Mouse (Mus musculus): ENCODE data around the gene Rmdn3.
A peak's percentile ranks its signal among the peaks of the same experiment; 100 is the strongest.

Gene Rmdn3

GRCm38 (mm10) chr2:119156681-119157572 lies at the start of gene Rmdn3:
TSS of gene Rmdn3 (minus strand) at chr2:119157034.
- DNase-seq = peak; percentile 97

GRCm38 (mm10) chr2:119203871-119204460 lies 47.1 kb upstream of the Rmdn3 start:
- peak; percentile 14 for DNase-seq

DNA sequence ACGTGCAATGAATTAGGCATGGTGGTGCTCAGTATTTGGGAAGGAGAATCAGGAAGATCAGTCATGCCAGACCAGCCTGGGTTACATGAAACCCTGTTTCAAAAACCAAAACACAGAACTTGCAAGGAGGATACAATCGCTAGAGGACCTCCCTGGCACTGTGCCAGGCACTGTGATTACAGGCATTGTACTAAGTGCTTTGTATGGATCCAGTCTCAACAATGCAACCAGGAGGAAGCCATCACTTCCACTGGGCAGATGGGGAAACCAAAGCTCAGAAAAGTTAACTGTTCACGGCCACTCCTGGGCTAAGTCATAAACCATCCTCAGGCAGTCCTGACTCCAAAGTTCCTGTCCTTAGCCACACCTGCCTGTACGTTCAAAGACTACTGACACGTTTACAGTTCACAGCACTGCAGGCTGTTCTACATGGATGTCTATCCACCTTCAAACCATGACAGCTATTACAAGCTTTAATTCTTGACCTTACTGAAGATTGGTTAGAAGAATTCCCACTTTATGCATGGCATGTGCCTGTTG lies 46.1 kb upstream of the Rmdn3 start:
- peak; percentile 59 for DNase-seq

DNA sequence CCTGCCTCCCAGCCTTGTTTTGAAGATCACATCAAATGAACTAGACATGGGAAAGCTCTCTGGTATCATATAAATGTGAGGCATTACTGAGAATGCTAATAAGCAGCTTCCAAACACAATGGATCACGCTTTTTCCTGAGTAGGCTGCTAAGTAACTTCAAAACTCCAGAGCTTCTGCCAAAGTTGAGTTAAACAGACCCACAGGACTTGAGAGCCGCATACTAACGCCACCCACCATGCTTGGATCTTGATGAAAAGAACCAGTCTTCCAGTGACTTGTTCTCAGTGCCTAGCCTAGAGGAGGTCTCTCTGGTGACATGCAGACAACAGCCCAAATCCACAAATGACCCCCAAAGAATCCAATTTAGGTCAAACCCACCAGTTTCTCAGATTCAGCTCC lies 42.1 kb upstream of the Rmdn3 start:
- no peak for DNase-seq

- DNase-seq = no peak
These were observed 41.2 kb upstream of the Rmdn3 start for GRCm38 (mm10) chr2:119198049-119198448.

DNA sequence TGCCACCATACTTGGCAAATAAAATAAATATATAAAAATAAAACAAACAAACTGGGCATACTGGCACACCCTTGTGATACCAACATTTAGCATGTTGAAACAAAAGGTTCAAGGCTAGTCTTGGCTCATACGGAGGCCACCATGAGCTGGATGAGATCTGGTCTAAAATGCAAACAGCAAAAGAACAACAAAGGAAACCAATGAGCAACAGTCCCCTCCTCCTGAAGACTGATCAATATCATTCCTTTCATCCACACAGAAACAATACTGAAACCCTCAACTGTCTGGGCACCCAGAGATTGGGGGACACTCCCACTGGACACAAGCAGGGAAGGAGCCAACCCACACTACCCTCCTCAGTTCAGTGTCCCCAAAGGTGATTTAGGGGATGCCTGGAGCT lies 40.7 kb upstream of the Rmdn3 start:
- DNase-seq = no peak

- DNase-seq = no peak
These were observed 39.7 kb upstream of the Rmdn3 start for GRCm38 (mm10) chr2:119196316-119197108.

GRCm38 (mm10) chr2:119194140-119194539 lies 37.3 kb upstream of the Rmdn3 start:
- no peak for DNase-seq

GRCm38 (mm10) chr2:119190969-119191368 lies 34.1 kb upstream of the Rmdn3 start:
- no peak for DNase-seq

DNA sequence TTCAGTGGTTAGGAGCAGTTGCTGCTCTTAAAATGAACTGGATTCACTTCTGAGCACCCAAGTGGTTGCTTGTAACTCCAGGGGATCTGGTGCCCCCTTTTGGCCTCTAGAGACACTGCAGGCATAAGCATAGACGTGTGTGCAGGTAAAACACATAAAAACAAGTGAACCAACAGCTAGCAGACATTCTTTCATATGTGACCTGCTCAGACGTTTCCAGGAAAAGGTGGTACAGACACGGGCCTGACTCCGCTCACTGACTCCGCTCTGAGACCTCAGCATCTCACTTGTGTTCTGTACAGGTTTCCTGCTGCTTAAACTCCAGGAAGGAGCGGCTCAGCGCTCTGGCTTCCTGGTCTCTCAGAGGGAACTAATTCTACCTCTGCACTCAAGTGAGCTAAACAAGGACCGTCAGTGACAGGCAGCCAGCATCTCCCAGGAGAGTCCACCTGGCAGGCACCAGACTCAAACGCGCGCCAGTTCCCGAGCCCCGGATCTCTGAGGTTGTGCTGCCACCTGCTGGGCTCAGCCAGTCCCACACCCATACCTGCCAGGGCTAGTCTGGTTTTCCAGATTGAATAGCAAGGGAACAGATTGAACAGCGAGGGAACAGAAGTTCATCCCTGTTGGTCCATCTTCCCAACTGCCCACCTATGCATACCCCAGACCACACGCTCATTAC lies 32.3 kb upstream of the Rmdn3 start:
- DNase-seq = peak; percentile 86

- no peak for DNase-seq
These were observed 26.1 kb upstream of the Rmdn3 start for GRCm38 (mm10) chr2:119182914-119183313.

GRCm38 (mm10) chr2:119177384-119177939 lies 20.6 kb upstream of the Rmdn3 start:
- DNase-seq = no peak

DNA sequence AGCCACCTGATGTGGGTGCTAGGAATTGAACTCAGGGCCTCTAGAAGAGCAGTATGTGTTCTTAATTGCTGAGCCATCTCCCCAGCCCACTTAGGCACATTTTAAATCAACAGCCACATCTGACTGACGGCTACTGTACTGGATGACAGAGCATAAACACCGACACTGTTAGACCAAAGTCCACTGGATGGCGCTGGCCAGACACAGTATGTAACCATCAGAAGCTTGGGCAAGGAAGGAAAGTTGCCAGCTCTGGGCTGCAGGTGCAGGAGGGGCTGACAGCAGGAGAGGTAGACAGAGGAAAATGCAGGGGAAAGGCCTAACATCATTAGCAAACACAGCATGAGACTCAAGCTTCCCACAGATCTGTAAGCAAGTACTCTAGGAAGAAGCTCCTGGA lies 19.9 kb upstream of the Rmdn3 start:
- peak; percentile 32 for DNase-seq

GRCm38 (mm10) chr2:119175614-119176013 lies 18.8 kb upstream of the Rmdn3 start:
- peak; percentile 47 for DNase-seq

DNA sequence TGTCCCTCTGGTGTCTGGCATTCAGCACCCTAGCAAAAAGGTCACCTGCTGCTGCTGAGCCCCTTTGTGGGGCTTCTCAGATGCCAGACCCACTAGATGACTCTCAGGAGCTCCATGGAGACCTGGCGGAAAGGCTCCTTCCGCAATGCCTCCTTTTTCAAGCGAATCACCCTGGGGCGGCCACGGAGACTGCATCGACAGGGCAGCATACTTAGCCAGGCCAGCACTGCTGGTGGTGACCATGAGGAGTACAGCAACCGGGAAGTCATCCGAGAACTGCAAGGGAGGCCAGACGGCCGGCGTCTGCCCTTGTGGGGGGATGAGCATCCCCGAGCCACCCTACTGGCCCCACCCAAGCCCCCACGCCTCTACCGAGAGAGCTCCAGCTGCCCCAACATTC lies 18.0 kb upstream of the Rmdn3 start:
- no peak for DNase-seq

- DNase-seq = no peak
These were observed 17.3 kb upstream of the Rmdn3 start, which contains the start of gene Gm14137 for GRCm38 (mm10) chr2:119173991-119174651. TSS of gene Gm14137 (plus strand) at chr2:119174509.

DNA sequence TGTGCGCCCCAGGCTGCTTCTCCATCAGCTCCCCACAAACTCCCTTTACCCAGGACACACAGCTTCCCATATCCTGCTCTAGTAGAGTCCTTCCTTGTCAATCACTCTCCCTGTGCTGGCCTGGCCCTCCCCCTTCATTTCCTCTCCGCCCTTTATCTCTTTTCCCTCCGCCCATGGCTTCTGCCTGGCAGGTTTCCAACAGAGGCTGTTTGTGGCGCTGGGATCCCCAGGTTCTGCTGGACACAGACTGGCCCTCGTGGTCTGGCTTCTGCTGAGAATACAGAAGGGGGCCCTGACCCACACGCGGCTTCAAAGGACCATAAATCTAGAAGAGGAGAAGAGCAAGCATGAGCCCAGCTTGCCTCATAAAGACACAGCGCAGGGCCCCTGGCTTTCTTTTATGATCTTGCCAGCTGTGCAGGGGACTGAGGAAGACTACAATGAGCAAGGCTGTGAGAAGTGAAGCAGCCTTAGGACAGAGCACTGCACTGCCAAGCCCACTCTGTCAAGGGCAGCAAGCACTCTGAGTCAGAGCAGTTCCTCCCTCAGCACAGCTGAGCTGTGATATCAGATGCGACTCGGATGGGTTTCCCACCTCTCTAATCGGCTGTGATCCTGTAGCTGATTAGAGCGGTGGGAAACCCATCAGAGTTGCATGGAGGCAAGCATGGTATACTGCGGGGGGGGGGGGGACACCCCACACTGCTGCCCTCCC lies 16.2 kb upstream of the Rmdn3 start:
- peak; percentile 88 for DNase-seq

GRCm38 (mm10) chr2:119172446-119172845 lies 15.6 kb upstream of the Rmdn3 start:
- DNase-seq = no peak

DNA sequence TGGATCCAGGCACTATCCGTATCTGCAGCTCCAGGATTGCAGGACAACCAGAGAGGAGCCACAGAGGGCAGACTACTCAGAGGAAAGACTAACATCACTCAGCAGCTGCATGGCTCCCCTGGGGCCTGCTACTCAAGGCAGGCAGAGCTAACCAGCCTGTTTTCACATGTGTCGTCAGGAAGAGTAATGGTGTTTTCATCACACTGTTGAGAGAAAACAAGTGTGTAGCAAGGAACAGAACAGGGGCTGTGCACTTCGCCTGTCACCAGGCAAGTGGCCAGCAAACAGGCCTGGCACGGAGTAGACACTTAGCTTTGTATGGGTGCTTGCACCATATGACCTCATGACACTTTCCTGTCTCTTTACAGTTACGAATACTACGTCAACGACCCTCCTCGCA lies 14.7 kb upstream of the Rmdn3 start:
- peak; percentile 34 for DNase-seq

GRCm38 (mm10) chr2:119170282-119170681 lies 13.4 kb upstream of the Rmdn3 start:
- DNase-seq = no peak

DNA sequence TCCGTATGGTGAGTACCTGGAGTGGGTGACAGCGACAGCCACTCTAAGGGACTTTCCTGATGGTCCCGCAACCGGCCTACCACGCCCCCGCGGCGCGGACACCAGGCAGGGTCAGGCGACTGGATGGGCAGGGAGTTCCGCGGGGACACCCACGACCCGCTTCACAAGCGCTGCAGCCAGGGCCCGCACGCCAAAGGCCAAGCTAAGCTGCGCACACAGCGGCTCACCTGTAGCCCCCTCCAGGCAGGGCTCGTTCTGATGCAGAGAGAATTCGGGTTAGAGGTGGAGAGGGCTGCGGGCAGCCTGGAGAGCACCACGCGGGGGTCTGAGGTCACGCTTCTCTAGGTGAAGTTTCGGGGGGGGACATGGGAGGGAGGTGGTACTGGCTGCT lies 11.0 kb upstream of the Rmdn3 start:
- no peak for DNase-seq
